Mouse (Mus musculus) cerebral cortex, adult 2 months (tissue): Measurements from ENCODE around the gene Eri3.

Source experiments
- WGBS: fragments of 180-500 bp; shearing (Covaris S2); methylation state at CpG from one replicate; pipeline ENCODE4 v1.1.7; 2018; 5-methylcytosine and 5-hydroxymethylcytosine counted together

The Eri3 gene

DNA sequence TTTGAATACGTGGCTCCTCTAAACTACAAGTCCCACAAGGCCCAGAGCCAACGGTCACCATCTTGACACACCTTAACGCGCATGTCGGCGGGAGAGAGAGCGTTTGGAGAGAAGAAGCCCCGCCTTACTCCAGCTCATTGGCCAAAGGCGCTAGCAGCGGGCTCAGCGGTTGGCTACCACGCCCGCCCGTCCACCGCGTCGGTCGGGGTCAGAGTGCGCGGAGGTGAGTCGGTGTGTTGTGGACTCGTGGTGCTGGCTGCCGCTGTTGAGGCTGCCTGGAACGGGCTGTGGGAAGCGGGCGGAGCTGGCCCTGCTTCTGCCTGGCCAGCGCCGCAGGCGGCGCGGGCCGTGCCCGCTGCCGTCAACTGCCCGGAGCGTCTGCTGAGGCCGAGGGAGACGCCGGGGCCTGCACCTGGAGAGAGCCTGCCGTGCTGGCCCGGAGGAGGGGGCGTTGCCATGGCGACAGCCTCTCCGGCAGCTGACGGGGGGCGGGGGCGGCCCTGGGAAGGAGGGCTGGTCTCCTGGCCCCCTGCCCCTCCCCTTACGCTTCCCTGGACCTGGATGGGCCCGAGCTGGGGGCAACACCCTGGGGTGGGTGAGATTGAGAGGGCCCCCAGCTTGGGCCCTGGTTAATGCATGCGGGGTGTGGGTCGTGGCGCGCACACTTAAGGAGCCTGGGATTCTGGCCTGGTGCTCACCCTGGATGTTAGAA lies at the start of gene Eri3:
TSS of gene Eri3 (plus strand) at position 226 of the 712 bp plus-strand sequence.
- WGBS, result under 1% methylated on average over 52 of the region's 53 CpGs

DNA sequence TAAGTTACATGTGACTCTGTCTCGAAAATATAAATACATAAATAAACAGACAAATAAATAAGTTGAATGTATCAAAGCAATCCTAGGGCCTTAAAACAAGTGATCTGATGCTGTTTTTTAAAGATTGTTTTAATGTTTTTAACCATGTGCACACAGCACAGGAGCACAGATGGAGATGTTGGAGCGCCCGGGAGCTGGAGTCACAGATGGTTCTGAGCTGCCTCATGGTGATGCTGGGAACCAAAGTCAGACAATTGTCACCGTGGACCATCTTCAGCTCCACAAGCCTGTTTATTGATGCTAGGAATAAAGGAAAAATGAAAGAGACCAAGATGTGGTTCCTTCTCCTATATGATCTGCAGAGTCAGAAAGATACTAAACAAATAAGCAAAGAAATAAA lies 31.9 kb upstream of the Eri3 start:
- WGBS, result 74% methylated on average over 4 of the region's 4 CpGs

DNA sequence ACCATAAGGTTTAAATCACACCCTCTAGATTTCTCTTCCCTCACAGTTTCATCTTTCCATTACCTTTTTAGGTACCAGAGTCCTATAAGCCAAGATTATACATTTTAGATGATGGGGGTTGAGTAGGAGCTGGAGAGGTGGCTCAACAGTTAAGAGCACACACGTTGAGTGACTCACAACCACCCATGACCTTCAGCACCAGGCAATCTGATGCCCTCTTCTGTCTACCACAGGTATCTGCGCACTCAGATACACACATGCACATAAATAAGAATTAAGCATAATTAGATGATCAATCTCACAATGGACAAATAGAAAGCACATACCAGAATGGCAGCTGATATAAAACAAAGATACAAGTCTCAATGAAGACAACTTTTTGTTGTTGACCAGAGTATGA lies 28.8 kb upstream of the Eri3 start:
- WGBS, result 76% methylated on average over 2 of the region's 2 CpGs

DNA sequence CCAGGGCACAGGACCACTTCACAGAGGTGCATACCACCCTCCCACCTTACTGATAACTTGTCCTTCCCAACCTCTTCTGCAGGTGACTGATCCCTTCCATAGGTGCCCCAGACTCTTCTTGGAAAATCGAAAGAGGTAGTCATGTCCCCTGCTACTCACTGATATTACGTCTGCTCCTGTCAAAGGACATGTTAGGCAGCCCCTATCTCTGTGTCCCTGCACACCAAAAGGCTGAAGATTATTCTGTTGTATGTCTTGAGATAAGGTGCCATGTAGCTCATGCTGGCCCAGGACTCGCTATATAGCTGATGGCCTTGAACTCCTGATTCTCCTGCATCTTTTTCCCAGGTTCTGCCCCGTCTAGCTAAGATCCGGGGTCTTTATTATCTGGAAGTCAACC lies 24.2 kb upstream of the Eri3 start:
- 97% methylated on average over 5 of the region's 5 CpGs for WGBS

DNA sequence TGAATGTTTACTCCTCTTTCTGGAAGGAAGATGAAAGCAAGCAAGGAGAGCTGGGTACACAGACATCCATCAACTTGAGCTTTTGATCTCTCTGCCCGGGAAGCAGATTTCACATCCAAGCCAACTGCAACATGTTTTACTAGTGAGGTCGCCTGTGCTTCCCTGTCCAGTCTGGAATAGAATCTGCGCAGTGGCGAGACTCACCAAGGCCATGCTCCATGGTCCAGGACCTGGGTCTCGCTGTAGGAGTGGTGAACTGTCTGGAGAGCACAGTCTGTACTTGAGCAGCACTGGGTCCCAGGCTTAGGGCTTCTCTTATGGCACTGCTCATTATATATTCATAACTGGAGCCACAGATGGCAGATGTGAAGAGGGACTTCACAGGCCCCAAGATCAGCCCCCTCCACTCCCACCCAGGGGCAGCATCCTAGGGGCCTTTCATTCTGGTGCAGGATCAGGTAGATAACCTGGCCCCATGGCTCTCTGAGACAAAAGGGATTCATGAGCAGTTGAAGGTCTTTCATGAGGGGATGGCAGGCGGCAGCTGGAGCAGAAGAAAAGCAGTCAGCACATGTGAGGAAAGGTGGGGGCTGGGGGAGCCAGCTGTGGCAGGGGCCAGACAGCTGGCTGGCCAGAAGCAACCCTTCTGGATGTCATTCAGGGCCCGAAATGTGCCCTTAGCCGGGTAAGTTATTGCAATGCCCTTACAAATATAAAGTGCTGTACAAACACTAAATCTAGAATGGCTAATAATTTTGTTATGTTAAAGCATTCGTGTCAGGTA lies 22.9 kb upstream of the Eri3 start:
- 85% methylated on average over 9 of the region's 9 CpGs for WGBS

DNA sequence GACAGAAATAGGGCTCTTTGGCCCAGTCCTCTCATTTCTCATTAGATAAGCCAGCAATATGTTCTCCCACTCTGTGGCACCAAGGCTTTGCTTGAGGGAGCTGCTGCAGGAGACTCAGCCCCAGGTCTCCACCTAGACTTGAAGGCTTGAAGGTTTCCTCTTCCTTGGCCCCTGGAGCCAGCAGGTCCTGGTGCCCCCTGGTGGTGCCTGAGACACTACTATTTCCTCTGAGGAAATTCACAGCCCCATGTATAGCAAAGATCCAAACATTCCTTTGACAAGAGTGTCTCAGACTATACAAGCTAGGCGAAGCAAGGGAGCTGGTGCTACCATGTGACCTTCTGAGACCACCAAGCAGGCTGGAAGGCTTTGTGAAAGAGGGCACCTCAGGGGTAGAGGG lies 22.2 kb upstream of the Eri3 start:
- 61% methylated on average over 1 of the region's 1 CpGs for WGBS

DNA sequence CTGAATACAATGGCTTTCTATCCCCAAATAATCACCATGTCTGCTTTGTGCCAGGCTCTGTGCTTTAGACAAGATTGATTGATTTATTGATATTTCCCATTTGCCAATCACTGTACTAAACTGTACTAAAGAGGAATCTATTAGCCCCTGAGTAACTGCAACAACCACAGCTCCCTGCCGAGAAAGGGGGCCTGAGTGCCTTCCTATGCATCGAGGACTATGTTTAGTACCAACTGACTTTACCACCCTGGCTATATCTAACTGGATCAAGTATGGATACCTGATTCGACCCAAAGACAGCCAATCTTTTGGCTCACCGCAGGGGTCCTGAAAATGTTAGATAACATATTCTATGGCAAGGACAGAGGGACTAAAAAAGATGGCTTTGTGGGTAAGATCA lies 20.3 kb upstream of the Eri3 start:
- 84% methylated on average over 4 of the region's 4 CpGs for WGBS

DNA sequence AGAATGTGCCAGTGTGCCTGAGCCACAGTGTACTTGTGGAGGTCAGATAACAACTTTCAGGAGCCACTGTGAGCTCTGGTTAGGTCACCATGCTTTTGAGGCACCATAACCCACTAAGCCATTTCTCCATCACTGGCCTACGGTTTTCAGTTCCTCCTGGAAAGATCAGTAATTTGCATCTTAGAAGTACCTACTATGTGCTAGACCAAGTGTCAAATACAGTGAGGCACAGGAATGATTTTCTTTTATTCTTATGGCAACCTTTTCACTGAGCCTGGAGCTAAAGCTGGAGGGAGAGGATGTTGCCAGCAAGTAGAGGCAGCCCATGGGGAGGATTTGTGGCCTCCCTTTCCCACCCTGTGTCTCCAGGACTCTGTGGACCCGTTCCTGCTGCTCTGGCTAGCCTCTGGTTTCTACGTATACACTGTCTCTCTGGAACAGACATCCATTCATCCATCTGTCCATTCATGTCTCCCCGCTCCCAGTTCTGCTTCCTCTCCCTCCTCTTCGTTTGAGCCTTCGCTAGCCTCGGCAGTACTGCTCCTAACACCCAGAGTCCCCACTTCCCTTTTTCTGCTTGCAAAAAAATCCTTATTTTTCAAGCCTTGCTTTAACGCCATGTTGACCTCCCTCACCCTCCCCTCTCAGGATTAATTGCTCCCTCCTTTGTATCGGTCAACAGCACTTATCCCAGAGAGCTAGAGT lies 14.5 kb upstream of the Eri3 start:
- 71% methylated on average over 9 of the region's 9 CpGs for WGBS

DNA sequence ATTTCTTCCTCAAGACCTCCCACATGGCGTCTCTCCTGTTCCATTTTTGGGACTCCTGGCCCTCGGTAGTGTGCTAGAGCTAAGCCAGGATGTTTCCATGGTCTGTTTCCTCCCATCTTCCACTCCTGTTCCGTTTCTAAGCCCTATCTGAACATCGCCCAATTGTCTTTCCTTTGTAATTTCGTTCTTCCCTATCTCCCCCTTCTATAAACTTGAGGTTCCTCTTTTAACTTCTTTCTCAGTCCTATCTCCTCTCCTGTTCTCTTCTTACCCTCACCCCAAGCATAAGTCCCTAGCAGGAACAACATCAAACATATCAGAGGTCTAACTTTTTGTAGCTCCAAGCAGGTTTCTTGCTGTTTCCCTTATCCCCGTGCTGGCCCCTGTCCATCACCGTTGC lies 13.2 kb upstream of the Eri3 start:
- WGBS, result 76% methylated on average over 7 of the region's 7 CpGs

DNA sequence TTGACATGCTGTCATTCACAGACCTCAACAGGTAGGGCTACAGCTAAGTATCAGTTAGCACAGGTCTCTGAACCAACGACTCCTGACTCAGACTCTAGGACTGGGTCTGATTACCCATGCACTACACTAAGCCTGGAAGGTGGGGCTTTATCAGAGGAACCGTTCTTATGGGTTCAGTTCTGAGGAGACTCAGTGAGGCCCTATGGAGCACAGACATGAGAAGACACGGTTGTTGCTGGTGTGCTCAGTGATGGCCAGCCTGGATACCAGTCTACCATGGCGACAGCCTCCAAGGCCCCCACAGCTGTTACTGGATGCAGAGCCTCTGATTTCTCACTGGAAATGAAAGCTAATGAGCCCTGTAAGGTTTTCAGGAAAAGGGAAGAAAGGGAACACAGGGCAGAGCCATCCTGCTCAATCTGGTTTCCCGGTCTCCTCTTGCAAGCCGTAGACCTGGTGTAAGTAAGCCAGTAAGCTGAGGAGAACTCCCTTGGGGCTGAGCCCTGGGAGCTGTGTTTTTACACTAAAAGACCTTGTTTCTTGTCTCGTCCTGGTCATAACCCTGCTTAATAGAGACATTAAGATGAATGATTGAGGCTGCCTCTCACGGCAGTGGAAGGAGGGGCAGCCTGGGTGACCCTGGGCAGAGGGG lies 10.7 kb upstream of the Eri3 start:
- whole genome bisulfite sequencing, result 89% methylated on average over 8 of the region's 8 CpGs

DNA sequence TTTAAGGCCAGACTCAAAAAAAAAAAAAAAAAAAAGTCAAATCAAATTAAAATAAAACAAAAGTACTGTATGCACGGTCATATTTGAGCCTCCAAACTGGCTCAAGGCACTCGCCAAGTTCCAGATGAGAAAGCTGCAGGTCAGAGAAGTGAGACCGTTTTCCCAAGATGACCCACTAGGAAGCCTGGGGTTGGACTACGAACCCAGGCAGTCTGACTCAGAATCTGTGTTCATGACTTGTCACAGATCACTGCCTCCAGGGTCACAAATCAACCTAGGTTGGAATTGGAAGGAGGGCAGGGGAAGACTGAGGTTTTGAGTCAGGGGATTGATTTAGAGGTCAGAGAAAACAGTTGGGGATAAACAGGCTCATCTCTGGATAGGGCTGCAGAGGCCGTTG lies 9.6 kb upstream of the Eri3 start:
- WGBS, result 91% methylated on average over 5 of the region's 5 CpGs

DNA sequence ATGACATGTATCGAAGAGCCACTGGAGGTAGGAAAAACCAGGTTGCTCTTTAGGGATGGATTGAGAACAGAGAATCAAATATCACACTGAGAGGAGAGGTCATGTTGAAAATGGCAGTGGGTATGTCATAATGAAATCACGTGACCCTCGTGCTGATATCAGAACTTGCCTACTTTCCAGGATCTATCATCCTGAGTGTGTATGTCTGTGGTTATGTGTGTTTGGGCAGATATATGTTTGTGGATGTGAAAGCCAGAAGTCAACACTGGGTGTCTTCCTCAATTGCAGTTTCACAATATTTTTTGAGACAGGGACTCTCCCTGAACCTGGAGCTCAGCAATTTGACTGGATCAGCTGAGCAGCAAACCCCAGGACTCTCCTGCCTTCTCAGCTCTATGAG lies 4.7 kb upstream of the Eri3 start:
- WGBS, result 91% methylated on average over 3 of the region's 3 CpGs

DNA sequence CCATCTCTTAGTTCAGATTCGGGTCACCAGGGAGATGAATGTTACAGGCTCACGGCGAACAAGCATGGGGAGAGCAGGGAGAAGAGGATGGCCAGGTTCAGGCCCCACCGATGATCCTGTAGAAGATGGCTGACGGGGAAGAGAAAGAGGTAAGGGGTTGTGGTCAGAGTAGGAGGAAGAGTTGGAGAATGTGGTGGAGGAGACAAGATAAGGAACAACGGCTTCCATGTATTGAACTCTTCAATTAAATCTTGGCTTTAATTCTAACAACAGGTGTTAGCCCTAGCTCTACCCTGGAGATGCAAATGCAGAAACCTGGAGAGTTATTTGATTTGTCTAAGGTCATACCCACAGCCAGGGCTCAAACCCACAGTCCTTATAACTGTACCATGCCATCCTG lies 3.5 kb upstream of the Eri3 start:
- WGBS, result 91% methylated on average over 6 of the region's 6 CpGs

DNA sequence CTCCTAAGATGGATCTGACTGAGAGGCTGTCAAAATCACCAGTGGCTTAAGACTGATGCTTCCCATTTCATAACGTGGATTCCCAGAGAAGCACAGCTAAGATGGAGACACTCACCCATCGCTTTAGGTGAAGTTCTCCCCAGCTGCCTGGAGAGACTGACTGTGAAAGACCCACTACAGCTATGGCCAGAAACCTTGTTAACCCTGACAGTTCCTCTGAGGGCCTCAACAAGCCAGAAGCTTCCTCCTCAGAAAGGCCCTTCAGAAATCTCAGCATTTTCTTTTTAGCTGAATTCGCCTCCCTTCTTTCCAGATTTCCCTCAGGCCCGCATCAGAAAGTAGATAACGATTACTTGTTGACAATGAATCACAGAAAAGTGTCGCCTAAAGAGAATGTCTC lies 589 bp upstream of the Eri3 start:
- 36% methylated on average over 6 of the region's 6 CpGs for WGBS

DNA sequence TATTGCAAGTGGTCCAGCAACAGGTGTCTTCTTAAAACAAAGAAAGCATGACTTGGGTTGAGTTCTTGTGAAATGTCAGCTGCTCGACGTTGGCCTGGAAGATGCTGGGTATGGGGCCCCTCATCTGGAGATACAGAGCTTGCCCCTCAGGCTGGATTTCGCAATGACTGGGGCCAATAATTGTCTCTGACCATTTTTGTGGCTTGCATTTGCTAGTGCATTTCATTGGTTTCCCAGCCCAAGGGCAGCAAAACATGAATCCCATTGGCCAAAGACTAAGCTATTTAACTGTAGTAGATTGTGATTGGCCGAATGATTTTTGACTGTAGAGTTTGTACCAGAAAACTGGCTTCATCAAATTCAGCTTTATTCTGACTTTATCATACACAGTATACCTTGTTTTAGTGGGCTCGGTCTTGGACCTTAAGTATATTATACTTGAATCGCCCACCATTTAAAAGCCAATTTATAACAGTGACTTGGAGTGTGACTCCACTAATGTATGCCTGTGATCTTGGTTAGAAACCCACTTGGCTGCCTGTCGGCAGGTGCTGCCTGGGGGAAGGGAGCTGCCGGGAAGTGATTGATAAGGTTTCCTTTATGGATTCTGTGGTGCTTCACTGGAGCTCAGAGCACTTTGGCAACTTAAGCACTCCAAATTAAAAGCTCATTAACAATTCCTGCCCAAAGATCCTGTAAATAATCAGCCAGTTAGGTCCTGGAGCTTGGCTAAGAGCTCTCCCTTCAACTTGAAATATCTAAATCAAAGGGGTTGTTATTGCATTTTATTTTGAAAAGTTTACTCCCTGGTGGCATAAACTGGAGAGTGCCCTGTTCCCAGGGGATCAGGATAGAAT lies 1.2 kb downstream of the Eri3 start:
- 57% methylated on average over 8 of the region's 8 CpGs for WGBS

DNA sequence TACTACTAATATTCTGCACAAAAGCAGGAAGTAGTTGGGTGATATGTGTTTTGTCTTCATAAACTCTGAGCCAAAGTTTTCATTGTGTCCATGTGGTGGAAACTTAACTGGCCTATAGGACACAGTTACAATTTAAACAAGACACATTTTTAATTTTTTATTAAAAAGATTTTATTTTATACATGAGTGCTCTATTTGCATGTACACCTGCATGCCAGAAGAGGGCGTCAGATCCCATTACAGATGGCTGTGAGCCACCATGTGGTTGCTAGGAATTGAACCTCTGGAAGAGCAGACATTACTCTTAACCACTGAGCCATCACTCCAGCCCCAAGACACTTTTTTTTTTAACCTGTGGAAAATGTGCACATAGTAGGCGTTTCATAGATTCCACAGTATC lies 5.3 kb downstream of the Eri3 start:
- 66% methylated on average over 2 of the region's 2 CpGs for WGBS

DNA sequence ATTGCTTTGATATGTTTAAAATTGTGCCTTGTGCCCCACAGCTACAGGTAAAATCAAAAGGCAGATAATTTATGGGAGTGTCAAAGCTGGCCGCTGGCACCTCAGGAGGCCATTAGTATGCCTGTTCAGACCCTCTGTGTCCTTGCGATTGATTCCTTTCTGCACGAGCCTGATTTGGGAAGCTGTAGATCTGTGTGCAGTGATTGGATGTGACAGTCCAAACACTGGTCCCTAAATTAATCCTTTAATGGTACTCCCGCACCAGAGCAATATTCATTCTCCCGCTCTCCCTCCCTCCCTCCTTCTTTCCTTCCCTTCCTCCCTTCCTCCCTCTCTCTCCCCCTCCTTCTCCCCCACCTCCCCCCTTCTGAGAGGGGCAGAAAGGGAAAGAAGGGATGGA lies 6.2 kb downstream of the Eri3 start:
- 46% methylated on average over 5 of the region's 5 CpGs for WGBS

DNA sequence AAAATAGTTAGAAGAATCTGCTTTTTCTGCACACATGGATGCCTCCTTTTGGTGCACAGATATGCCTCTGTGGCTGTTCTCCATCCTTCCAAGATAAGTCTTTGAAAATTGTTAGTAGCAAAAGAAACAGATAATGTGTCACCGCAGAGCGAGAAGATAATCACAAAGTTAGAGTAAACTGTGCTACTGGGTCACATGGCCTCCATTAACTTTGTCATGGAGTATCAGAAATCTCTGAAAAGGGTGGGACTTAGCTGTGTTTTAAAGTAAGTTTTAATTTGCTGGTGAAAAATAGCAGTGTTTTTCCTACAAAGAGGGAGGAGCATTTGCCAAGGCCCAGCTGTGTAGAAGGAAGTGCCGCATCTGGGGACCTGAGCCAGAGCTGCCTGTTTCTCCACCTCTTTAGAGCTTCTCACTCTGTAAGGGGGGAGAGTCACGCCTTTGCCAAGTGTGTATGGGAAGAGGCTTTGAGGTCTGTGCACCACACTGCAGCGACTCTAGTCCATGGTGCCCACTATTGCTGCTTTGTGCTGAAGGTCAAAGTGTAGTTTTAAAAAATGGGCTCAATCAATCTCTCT lies 7.0 kb downstream of the Eri3 start:
- 54% methylated on average over 5 of the region's 5 CpGs for WGBS

DNA sequence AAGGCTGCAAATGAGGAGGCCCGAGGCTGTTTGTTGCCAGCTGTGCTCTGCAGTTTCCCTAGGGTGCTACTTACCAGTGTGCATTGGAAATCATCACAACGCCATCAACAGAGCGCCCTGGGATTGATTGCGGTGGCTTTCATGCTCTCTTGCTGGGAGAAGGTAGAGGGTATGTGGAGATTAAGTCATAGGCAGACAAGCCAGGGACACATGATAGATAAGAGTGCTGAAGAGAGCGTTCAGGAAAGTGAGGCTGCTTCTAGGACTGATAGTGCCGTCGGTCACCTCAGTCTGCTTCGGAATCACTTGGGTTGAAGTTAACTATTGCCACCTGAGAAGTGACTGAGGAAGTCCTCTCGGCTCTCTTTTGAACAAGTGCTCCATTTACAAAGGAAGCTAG lies 13.8 kb downstream of the Eri3 start:
- 92% methylated on average over 9 of the region's 9 CpGs for WGBS

DNA sequence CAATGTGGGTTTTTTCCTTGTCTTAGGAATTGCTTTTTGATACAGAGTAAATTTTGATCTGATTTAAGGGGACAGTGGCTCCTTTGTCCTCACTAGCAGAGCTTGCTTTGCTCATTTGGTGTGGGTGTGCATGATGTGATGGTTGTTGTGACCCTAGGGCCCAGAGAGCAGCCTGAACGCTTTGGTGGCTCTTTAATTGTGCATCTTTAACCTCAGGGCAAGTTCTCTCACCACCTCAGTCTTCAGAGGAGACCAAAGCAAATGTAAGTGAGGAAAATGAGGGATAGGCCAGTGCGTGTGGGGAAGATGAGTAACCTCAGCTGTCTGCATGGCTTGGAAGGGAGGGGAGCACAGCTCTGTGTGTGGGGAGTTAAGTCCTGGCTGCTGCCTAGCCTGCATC lies 18.7 kb downstream of the Eri3 start:
- WGBS, result 68% methylated on average over 2 of the region's 2 CpGs

DNA sequence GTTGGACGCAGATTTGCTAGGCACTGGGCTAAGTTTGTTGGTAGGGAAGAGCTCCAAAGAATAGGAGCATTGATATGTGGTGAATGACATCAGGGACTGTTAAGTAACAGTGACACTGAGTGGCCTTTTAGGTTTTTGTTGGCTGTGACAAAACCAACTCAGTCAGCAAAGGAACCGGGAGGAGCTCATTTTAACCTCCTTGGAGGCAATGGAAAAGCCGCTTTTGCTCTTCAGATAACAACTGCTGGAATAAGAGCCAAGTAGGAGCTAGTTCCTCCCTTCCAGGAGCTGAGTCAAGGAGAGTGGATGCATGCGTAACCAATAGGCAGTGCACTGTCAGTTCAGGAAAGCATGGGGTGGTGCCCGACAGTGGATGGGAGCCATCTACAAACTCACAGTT lies 20.8 kb downstream of the Eri3 start:
- 63% methylated on average over 5 of the region's 5 CpGs for WGBS
